ENCODE assay signal across 14 mouse cellular contexts in the genomic region with DNA sequence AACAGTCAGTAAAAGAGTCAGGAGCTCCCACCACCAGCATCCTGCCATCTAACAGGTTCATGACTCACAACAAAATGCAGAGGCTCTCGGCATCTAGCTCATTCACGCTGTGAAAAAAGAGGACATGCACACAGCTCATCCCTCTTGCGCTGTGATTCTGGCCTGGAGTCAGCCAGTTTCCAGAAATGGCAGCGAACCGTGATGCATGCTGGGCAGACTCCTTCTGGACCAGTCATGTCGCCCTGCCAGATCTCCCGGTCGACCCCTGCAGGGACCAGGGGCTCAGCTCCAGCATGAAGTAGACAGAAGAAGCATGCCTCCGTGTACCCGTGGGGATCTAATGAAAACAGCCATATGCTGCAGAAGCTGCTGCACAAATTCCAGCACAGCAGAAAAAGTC.
A peak's percentile ranks its signal among the peaks of the same experiment; 100 is the strongest.
DNase-seq lines count a peak whose midpoint lies in the region; ATAC-seq and TF ChIP-seq lines count a peak whose summit lies in the region.
"Had no signal": no experiment of that assay in that cellular context is flagged by ENCODE, and none has a peak within 500 bp of the region (broad histone marks: within the 10 kb centered on the region; RNA-seq: fewer than 3 reads in every experiment).

No protein-coding gene starts in this region.

- WGBS in hindbrain, embryonic 15.5 days, result 56% methylated on average over 10 of the region's 10 CpGs
- WGBS in hindbrain, embryonic 11.5 days, result 74% methylated on average over 10 of the region's 10 CpGs
- 86% methylated on average over 10 of the region's 10 CpGs for WGBS in lung, adult 2 months

- no peak overlapping the region for H3K9ac ChIP-seq in hindbrain, embryonic 15.5 days
- no peak overlapping the region for H3K9ac ChIP-seq in hindbrain, embryonic 11.5 days (ENCODE audit: low read depth, low read length)
- H3K9ac ChIP-seq: lung, embryonic 14.5 days; neural tube, embryonic 13.5 days had no signal

- intact Hi-C loops in left cerebral cortex, postnatal 4 days (cut with DNase I), result no loop called here

- H3K27ac ChIP-seq in hindbrain, embryonic 15.5 days (replicated peaks), result no peak overlapping the region
- no peak overlapping the region for H3K27ac ChIP-seq in hindbrain, embryonic 11.5 days (ENCODE audit: low read depth, low read length)
- H3K27ac ChIP-seq: forebrain, embryonic 10.5 days; midbrain, embryonic 10.5 days; neural tube, embryonic 13.5 days had no signal

- H3K36me3 ChIP-seq in hindbrain, embryonic 15.5 days, result no peaks in the 10 kb centered on the region
- H3K36me3 ChIP-seq in hindbrain, embryonic 11.5 days (ENCODE audit: control insufficient read depth, insufficient read depth, low read length), result no peaks in the 10 kb centered on the region
- H3K36me3 ChIP-seq: forebrain, embryonic 10.5 days; midbrain, embryonic 10.5 days; neural tube, embryonic 13.5 days had no signal

- TF ChIP-seq POLR2A in lung, adult 2 months (IDR thresholded peaks at IDR 0.05; ENCODE audit: borderline replicate concordance, extremely low read depth, low read depth, low read length), result no peak

- ATAC-seq in hindbrain, embryonic 15.5 days (ENCODE audit: low FRiP score, low read depth), result peak; percentile 61; the same call in 1 of the 2 replicates
- ATAC-seq in hindbrain, embryonic 11.5 days (ENCODE audit: low FRiP score), result no peak

- H3K4me3 ChIP-seq in hindbrain, embryonic 15.5 days, result no peak overlapping the region
- H3K4me3 ChIP-seq in hindbrain, embryonic 11.5 days (ENCODE audit: low read depth, low read length), result no peak overlapping the region
- H3K4me3 ChIP-seq in lung, adult 2 months (replicated peaks; ENCODE audit: extremely low read depth, low read depth, low read length), result no peak overlapping the region
- H3K4me3 ChIP-seq: forebrain, embryonic 10.5 days; midbrain, embryonic 10.5 days; neural tube, embryonic 13.5 days had no signal

- H3K27me3 ChIP-seq in hindbrain, embryonic 15.5 days, result peaks cover 10% of the 10 kb centered on the region
- H3K27me3 ChIP-seq in hindbrain, embryonic 11.5 days (ENCODE audit: control insufficient read depth, insufficient read depth, low read length), result peaks cover 14% of the 10 kb centered on the region

- TF ChIP-seq CTCF in lung, adult 2 months (IDR thresholded peaks at IDR 0.05; ENCODE audit: insufficient read depth, low read length), result no peak

- no peaks in the 10 kb centered on the region for H3K9me3 ChIP-seq in hindbrain, embryonic 15.5 days
- no peaks in the 10 kb centered on the region for H3K9me3 ChIP-seq in hindbrain, embryonic 11.5 days (ENCODE audit: control insufficient read depth, low read length)
- H3K9me3 ChIP-seq: forebrain, embryonic 10.5 days; midbrain, embryonic 10.5 days; neural tube, embryonic 13.5 days had no signal

- no peak for DNase-seq in hindbrain, embryonic 11.5 days (ENCODE audit: low spot score)
- peak; percentile 84 for DNase-seq in cerebellum, adult 11 months
- DNase-seq in layer of hippocampus, adult 18-20 months (ENCODE audit: low spot score in 2 of 2), result peak; percentile 27 to 60
- DNase-seq in left cerebral cortex, postnatal 4 days, result peak; percentile 90
- no peak for DNase-seq in urinary bladder, postnatal 4 days (ENCODE audit: low spot score in 2 of 2)
- DNase-seq in lung, adult 2 months, result no peak
- no peak for DNase-seq in thymus, postnatal 0 days (ENCODE audit: low spot score)
- DNase-seq: adrenal gland, postnatal 10 days; B cell, adult 2 months; lung, embryonic 14.5 days had no signal

- peaks cover 16% of the 10 kb centered on the region for H3K4me1 ChIP-seq in hindbrain, embryonic 15.5 days (replicated peaks)
- peaks cover 2% of the 10 kb centered on the region; the same call in 1 of the 2 replicates for H3K4me1 ChIP-seq in hindbrain, embryonic 11.5 days (replicated peaks; ENCODE audit: control insufficient read depth, insufficient read depth, low read length)
- H3K4me1 ChIP-seq in lung, adult 2 months (ENCODE audit: control insufficient read depth, insufficient read depth, low read length), result no peaks in the 10 kb centered on the region

- H3K4me2 ChIP-seq in hindbrain, embryonic 15.5 days, result no peak overlapping the region
- H3K4me2 ChIP-seq in hindbrain, embryonic 11.5 days (replicated peaks; ENCODE audit: low read depth, low read length), result no peak overlapping the region
- H3K4me2 ChIP-seq: lung, embryonic 14.5 days; neural tube, embryonic 13.5 days had no signal

Comparison
In these comparisons a context has a peak if more than half of its experiments do, and no peak if none do; other contexts are left out.
1. DNase-seq: peak in cerebellum, adult 11 months (single experiment), layer of hippocampus, adult 18-20 months (2 of 2) and left cerebral cortex, postnatal 4 days (single experiment); none in hindbrain, embryonic 11.5 days (single experiment), urinary bladder, postnatal 4 days (0 of 2), lung, adult 2 months (single experiment) and thymus, postnatal 0 days (single experiment).